Mouse (Mus musculus): ENCODE data around the gene Spink4. TPM values are rescaled to one million over a fixed set of nuclear protein-coding genes. Genes with fewer than 3 reads are reported as not detected.
A peak's percentile ranks its signal among the peaks of the same experiment; 100 is the strongest.

Gene Spink4
- polyA plus RNA-seq (2015; fragmentation: Nextera tagmentation; extraction: Ambion mirVana) = not detected in 2 replicates

- no peak within 1 kb of the TSS for H3K4me2 ChIP-seq (replicated peaks; ENCODE audit: low read depth, low read length)
- H3K27ac ChIP-seq (ENCODE audit: low read length) = no peak within 1 kb of the TSS
- H3K9me3 ChIP-seq (ENCODE audit: low read length) = no peaks in the 10 kb centered on the region
- H3K36me3 ChIP-seq (ENCODE audit: insufficient read depth, low read length) = no peaks in the 10 kb centered on the region
- 0 out of 2 replicates have a peak within 1 kb of the TSS, but pooled peaks have one; percentile 8 for H3K9ac ChIP-seq (replicated peaks; ENCODE audit: low read length)
- 37% methylated on average over 3 of the region's 3 CpGs for WGBS
- no peak within 1 kb of the TSS for H3K4me3 ChIP-seq (ENCODE audit: low read length)
- peaks cover 8% of the 10 kb centered on the region for H3K4me1 ChIP-seq (ENCODE audit: insufficient read depth, low read length)
- no peak for ATAC-seq (ENCODE audit: low FRiP score, low TSS enrichment)
- H3K27me3 ChIP-seq (ENCODE audit: insufficient read depth, low read length) = no peaks in the 10 kb centered on the region
These were observed at the start of gene Spink4 for GRCm38 (mm10) chr4:40919785-40920184. TSS of gene Spink4 (plus strand) at chr4:40920052.

- no peak overlapping the region for H3K27ac ChIP-seq (ENCODE audit: low read length)
- H3K4me3 ChIP-seq (ENCODE audit: low read length) = no peak overlapping the region
- no peaks in the 10 kb centered on the region for H3K36me3 ChIP-seq (ENCODE audit: insufficient read depth, low read length)
- no peak for ATAC-seq (ENCODE audit: low FRiP score, low TSS enrichment)
- no peak overlapping the region for H3K9ac ChIP-seq (replicated peaks; ENCODE audit: low read length)
- H3K4me1 ChIP-seq (ENCODE audit: insufficient read depth, low read length) = peaks cover 35% of the 10 kb centered on the region
- H3K27me3 ChIP-seq (ENCODE audit: insufficient read depth, low read length) = no peaks in the 10 kb centered on the region
- WGBS = 91% methylated on average over 4 of the region's 4 CpGs
- no peak overlapping the region for H3K4me2 ChIP-seq (replicated peaks; ENCODE audit: low read depth, low read length)
- no peaks in the 10 kb centered on the region for H3K9me3 ChIP-seq (ENCODE audit: low read length)
These were observed 49.6 kb upstream of the Spink4 start for GRCm38 (mm10) chr4:40870206-40870605.

GRCm38 (mm10) chr4:40872129-40872528, 47.7 kb upstream of the Spink4 start:
- no peaks in the 10 kb centered on the region for H3K9me3 ChIP-seq (ENCODE audit: low read length)
- no peak overlapping the region for H3K4me3 ChIP-seq (ENCODE audit: low read length)
- H3K9ac ChIP-seq (replicated peaks; ENCODE audit: low read length) = no peak overlapping the region
- no peaks in the 10 kb centered on the region for H3K27me3 ChIP-seq (ENCODE audit: insufficient read depth, low read length)
- no peak overlapping the region for H3K27ac ChIP-seq (ENCODE audit: low read length)
- 75% methylated on average over 3 of the region's 3 CpGs for WGBS
- H3K4me2 ChIP-seq (replicated peaks; ENCODE audit: low read depth, low read length) = no peak overlapping the region
- ATAC-seq (ENCODE audit: low FRiP score, low TSS enrichment) = no peak
- peaks cover 42% of the 10 kb centered on the region for H3K4me1 ChIP-seq (ENCODE audit: insufficient read depth, low read length)
- H3K36me3 ChIP-seq (ENCODE audit: insufficient read depth, low read length) = no peaks in the 10 kb centered on the region

GRCm38 (mm10) chr4:40873320-40873719, 46.5 kb upstream of the Spink4 start:
- H3K27ac ChIP-seq (ENCODE audit: low read length) = peak overlapping the region; percentile 56
- no peak overlapping the region for H3K4me2 ChIP-seq (replicated peaks; ENCODE audit: low read depth, low read length)
- no peak for ATAC-seq (ENCODE audit: low FRiP score, low TSS enrichment)
- peaks cover 47% of the 10 kb centered on the region for H3K4me1 ChIP-seq (ENCODE audit: insufficient read depth, low read length)
- no peaks in the 10 kb centered on the region for H3K36me3 ChIP-seq (ENCODE audit: insufficient read depth, low read length)
- peak overlapping the region; percentile 29; the same call in 1 of the 2 replicates for H3K9ac ChIP-seq (replicated peaks; ENCODE audit: low read length)
- H3K9me3 ChIP-seq (ENCODE audit: low read length) = no peaks in the 10 kb centered on the region
- WGBS = 65% methylated on average over 2 of the region's 2 CpGs
- no peak overlapping the region for H3K4me3 ChIP-seq (ENCODE audit: low read length)
- no peaks in the 10 kb centered on the region for H3K27me3 ChIP-seq (ENCODE audit: insufficient read depth, low read length)

GRCm38 (mm10) chr4:40874151-40874600, 45.7 kb upstream of the Spink4 start:
- Histone ChIP-seq H3K9ac (replicated peaks; ENCODE audit: low read length) (peak overlapping the region; percentile 29; the same call in 1 of the 2 replicates), H3K4me3 (ENCODE audit: low read length) (no peak overlapping the region), H3K4me2 (replicated peaks; ENCODE audit: low read depth, low read length) (no peak overlapping the region), H3K27me3 (ENCODE audit: insufficient read depth, low read length) (no peaks in the 10 kb centered on the region), H3K4me1 (ENCODE audit: insufficient read depth, low read length) (peaks cover 38% of the 10 kb centered on the region), H3K36me3 (ENCODE audit: insufficient read depth, low read length) (no peaks in the 10 kb centered on the region), H3K27ac (ENCODE audit: low read length) (peak overlapping the region; percentile 56), H3K9me3 (ENCODE audit: low read length) (no peaks in the 10 kb centered on the region)
- peak; percentile 87 for ATAC-seq (ENCODE audit: low FRiP score, low TSS enrichment)
- WGBS = 10% methylated on average over 6 of the region's 6 CpGs

GRCm38 (mm10) chr4:40874794-40875552, 44.9 kb upstream of the Spink4 start:
- ATAC-seq (ENCODE audit: low FRiP score, low TSS enrichment) = no peak; the same call in 1 of the 2 replicates
- 73% methylated on average over 5 of the region's 5 CpGs for WGBS
- Histone ChIP-seq H3K4me1 (ENCODE audit: insufficient read depth, low read length) (peaks cover 36% of the 10 kb centered on the region), H3K36me3 (ENCODE audit: insufficient read depth, low read length) (no peaks in the 10 kb centered on the region), H3K27me3 (ENCODE audit: insufficient read depth, low read length) (no peaks in the 10 kb centered on the region), H3K4me2 (replicated peaks; ENCODE audit: low read depth, low read length) (no peak overlapping the region), H3K4me3 (ENCODE audit: low read length) (no peak overlapping the region), H3K9ac (replicated peaks; ENCODE audit: low read length) (no peak overlapping the region), H3K9me3 (ENCODE audit: low read length) (no peaks in the 10 kb centered on the region), H3K27ac (ENCODE audit: low read length) (0 out of 2 replicates have a peak overlapping the region, but pooled peaks have one; percentile 56)

GRCm38 (mm10) chr4:40875842-40876241, 44.0 kb upstream of the Spink4 start:
- no peak overlapping the region for H3K27ac ChIP-seq (ENCODE audit: low read length)
- H3K36me3 ChIP-seq (ENCODE audit: insufficient read depth, low read length) = no peaks in the 10 kb centered on the region
- H3K27me3 ChIP-seq (ENCODE audit: insufficient read depth, low read length) = no peaks in the 10 kb centered on the region
- no peak for ATAC-seq (ENCODE audit: low FRiP score, low TSS enrichment)
- WGBS = 90% methylated on average over 20 of the region's 20 CpGs
- peaks cover 36% of the 10 kb centered on the region for H3K4me1 ChIP-seq (ENCODE audit: insufficient read depth, low read length)
- H3K9ac ChIP-seq (replicated peaks; ENCODE audit: low read length) = no peak overlapping the region
- no peaks in the 10 kb centered on the region for H3K9me3 ChIP-seq (ENCODE audit: low read length)
- no peak overlapping the region for H3K4me2 ChIP-seq (replicated peaks; ENCODE audit: low read depth, low read length)
- H3K4me3 ChIP-seq (ENCODE audit: low read length) = no peak overlapping the region

GRCm38 (mm10) chr4:40876814-40877371, 43.0 kb upstream of the Spink4 start:
- no peak for ATAC-seq (ENCODE audit: low FRiP score, low TSS enrichment)
- Histone ChIP-seq H3K4me3 (ENCODE audit: low read length) (no peak overlapping the region), H3K36me3 (ENCODE audit: insufficient read depth, low read length) (no peaks in the 10 kb centered on the region), H3K27ac (ENCODE audit: low read length) (peak overlapping the region; percentile 54), H3K9ac (replicated peaks; ENCODE audit: low read length) (peak overlapping the region; percentile 22), H3K9me3 (ENCODE audit: low read length) (no peaks in the 10 kb centered on the region), H3K4me2 (replicated peaks; ENCODE audit: low read depth, low read length) (peak overlapping the region; percentile 22), H3K4me1 (ENCODE audit: insufficient read depth, low read length) (peaks cover 36% of the 10 kb centered on the region), H3K27me3 (ENCODE audit: insufficient read depth, low read length) (no peaks in the 10 kb centered on the region)
- WGBS = 32% methylated on average over 12 of the region's 12 CpGs

- no peaks in the 10 kb centered on the region for H3K36me3 ChIP-seq (ENCODE audit: insufficient read depth, low read length)
- H3K9me3 ChIP-seq (ENCODE audit: low read length) = no peaks in the 10 kb centered on the region
- no peak overlapping the region for H3K9ac ChIP-seq (replicated peaks; ENCODE audit: low read length)
- H3K4me2 ChIP-seq (replicated peaks; ENCODE audit: low read depth, low read length) = no peak overlapping the region
- ATAC-seq (ENCODE audit: low FRiP score, low TSS enrichment) = no peak
- no peaks in the 10 kb centered on the region for H3K27me3 ChIP-seq (ENCODE audit: insufficient read depth, low read length)
- 79% methylated on average over 5 of the region's 5 CpGs for WGBS
- H3K4me1 ChIP-seq (ENCODE audit: insufficient read depth, low read length) = peaks cover 36% of the 10 kb centered on the region
- 0 out of 2 replicates have a peak overlapping the region, but pooled peaks have one; percentile 54 for H3K27ac ChIP-seq (ENCODE audit: low read length)
- no peak overlapping the region for H3K4me3 ChIP-seq (ENCODE audit: low read length)
These were observed 42.3 kb upstream of the Spink4 start for GRCm38 (mm10) chr4:40877528-40877927.

- no peaks in the 10 kb centered on the region for H3K36me3 ChIP-seq (ENCODE audit: insufficient read depth, low read length)
- no peak overlapping the region for H3K9ac ChIP-seq (replicated peaks; ENCODE audit: low read length)
- no peaks in the 10 kb centered on the region for H3K9me3 ChIP-seq (ENCODE audit: low read length)
- no peak for ATAC-seq (ENCODE audit: low FRiP score, low TSS enrichment)
- 85% methylated on average over 10 of the region's 10 CpGs for WGBS
- peaks cover 6% of the 10 kb centered on the region; the same call in 1 of the 2 replicates for H3K4me1 ChIP-seq (ENCODE audit: insufficient read depth, low read length)
- no peak overlapping the region for H3K27ac ChIP-seq (ENCODE audit: low read length)
- H3K4me3 ChIP-seq (ENCODE audit: low read length) = no peak overlapping the region
- no peak overlapping the region for H3K4me2 ChIP-seq (replicated peaks; ENCODE audit: low read depth, low read length)
- no peaks in the 10 kb centered on the region for H3K27me3 ChIP-seq (ENCODE audit: insufficient read depth, low read length)
These were observed 36.7 kb upstream of the Spink4 start for GRCm38 (mm10) chr4:40883200-40883599.
